Mouse (Mus musculus) granulocyte monocyte progenitor cell, adult 5-6 weeks (primary cell): ENCODE data around the gene Rnf220. TPM values are rescaled to one million over a fixed set of nuclear protein-coding genes. Genes with fewer than 3 reads are reported as not detected.

ENCODE experiments used
- ATAC-seq: replicated peaks from 2 replicates; pipeline ENCODE4 v1.8.0; 2016; ENCODE audit warnings: mild to moderate bottlenecking, moderate TSS enrichment, inconsistent platforms; ENCODE audit not compliant: poor library complexity, severe bottlenecking
- total RNA-seq, 2 experiments: library from RNA; stranded (forward) in 1 of 2; stranded (reverse) in 1 of 2; fragments of 200-712, 200-1000 nt in 1 of 2; fragments of >200 nt in 1 of 2; fragmentation: Nextera tagmentation in 1 of 2; gene quantifications; 2 replicates each; pipeline ENCODE4 v1.2.3; 2014 to 2017

The Rnf220 gene
- total RNA-seq, 2 experiments from 2014 or later, result 68.2 to 90.2 TPM

- peak; percentile 62 for ATAC-seq
Measured at GRCm38 (mm10) chr4:117445516-117446207, 51.2 kb downstream of the Rnf220 start.

GRCm38 (mm10) chr4:117438919-117439318 is 57.9 kb downstream of the Rnf220 start:
- peak; percentile 45 for ATAC-seq

- no peak for ATAC-seq
Measured at GRCm38 (mm10) chr4:117438064-117438463, 58.8 kb downstream of the Rnf220 start.

GRCm38 (mm10) chr4:117436995-117437660 is 59.7 kb downstream of the Rnf220 start:
- no peak for ATAC-seq

- ATAC-seq, result no peak
Measured at GRCm38 (mm10) chr4:117434336-117434735, 62.5 kb downstream of the Rnf220 start.

- ATAC-seq, result no peak
Measured at GRCm38 (mm10) chr4:117429604-117430003, 67.2 kb downstream of the Rnf220 start.

GRCm38 (mm10) chr4:117427540-117427939 is 69.3 kb downstream of the Rnf220 start:
- ATAC-seq, result peak; percentile 97

- no peak for ATAC-seq
Measured at GRCm38 (mm10) chr4:117421077-117421476, 75.8 kb downstream of the Rnf220 start.

GRCm38 (mm10) chr4:117416827-117417226 is 80.0 kb downstream of the Rnf220 start:
- ATAC-seq, result no peak

GRCm38 (mm10) chr4:117410049-117410410 is 86.8 kb downstream of the Rnf220 start:
- ATAC-seq, result no peak; the same call in 1 of the 2 replicates

- ATAC-seq, result no peak
Measured at GRCm38 (mm10) chr4:117409144-117410048, 87.5 kb downstream of the Rnf220 start.

- ATAC-seq, result no peak
Measured at GRCm38 (mm10) chr4:117407945-117408344, 88.9 kb downstream of the Rnf220 start.

GRCm38 (mm10) chr4:117405999-117406398 is 90.9 kb downstream of the Rnf220 start:
- no peak for ATAC-seq

- ATAC-seq, result no peak
Measured at GRCm38 (mm10) chr4:117405211-117405610, 91.6 kb downstream of the Rnf220 start.

GRCm38 (mm10) chr4:117403411-117403810 is 93.4 kb downstream of the Rnf220 start:
- no peak for ATAC-seq

GRCm38 (mm10) chr4:117397128-117397527 is 99.7 kb downstream of the Rnf220 start:
- ATAC-seq, result no peak

- ATAC-seq, result no peak
Measured at GRCm38 (mm10) chr4:117393027-117393426, 103.8 kb downstream of the Rnf220 start.

GRCm38 (mm10) chr4:117392391-117392790 is 104.5 kb downstream of the Rnf220 start:
- ATAC-seq, result no peak

GRCm38 (mm10) chr4:117391966-117392365 is 104.9 kb downstream of the Rnf220 start:
- ATAC-seq, result no peak

- ATAC-seq, result no peak
Measured at GRCm38 (mm10) chr4:117390850-117391795, 105.7 kb downstream of the Rnf220 start.
